Mouse (Mus musculus): Measurements from ENCODE around the gene Ciart.
"Not testable (repeated sequence)": the region's sequence is repeated elsewhere in the genome, so short reads cannot be mapped to it uniquely, and the experiment has no call there.

The Ciart gene

DNA sequence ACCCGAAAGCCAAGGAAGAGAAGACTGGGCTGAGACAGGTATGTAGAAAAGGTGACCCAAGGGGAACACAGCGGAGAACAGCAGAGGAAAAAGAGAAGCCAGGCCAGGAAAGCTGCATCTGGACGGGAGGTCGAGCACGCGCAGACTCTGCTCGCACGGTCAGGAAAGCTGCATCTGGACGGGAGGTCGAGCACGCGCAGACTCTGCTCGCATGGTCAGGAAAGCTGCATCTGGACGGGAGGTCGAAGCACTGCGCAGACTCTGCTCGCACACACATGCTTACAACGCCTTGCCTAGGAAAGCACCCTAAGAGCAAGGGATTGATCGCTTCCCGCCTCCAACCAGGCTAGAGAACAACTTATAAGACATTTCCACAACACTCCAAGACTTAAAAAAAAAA is 16.5 kb downstream of the Ciart start:
- no peak for DNase-seq (ENCODE audit: extremely low spot score, low spot score)

DNA sequence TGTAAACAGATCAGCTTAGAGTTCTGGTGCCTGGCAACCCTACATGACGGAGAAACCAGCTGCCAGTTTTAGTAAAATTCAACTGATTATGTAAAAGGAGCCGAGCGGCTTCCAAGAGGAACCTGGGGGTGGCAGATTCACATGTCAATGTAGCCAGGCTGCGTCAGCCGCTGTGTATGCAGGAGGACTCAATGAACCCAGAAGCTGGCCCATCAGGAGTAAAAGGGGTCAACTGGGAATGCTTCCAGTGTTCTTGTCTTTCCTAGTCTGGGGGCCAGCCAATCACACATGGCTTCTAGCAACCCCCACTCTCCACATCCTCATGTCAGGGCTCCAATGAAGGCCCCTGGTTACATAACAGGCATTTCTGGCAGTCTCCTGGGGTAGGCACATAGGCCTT is 17.0 kb downstream of the Ciart start:
- DNase-seq (ENCODE audit: extremely low spot score, low spot score) = no peak

DNA sequence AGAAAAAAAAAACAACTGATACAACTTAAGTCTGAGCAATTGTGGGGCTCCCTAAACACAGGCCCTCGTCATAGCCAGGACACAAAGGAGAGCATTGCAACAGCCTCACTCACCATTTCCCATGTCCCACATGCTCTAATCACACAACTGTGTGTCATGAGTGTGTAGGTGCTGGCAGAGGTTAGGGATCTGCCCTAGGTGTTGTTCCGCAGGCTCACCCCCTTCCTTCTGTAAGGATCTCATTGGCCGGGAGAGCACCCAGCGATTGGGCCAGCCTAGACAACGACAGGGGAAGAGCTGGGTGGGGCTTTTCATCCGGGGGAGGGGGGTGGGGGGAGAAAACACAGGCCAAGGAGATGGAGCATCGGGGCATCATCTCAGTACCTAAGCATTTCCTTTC is 18.5 kb downstream of the Ciart start:
- DNase-seq (ENCODE audit: extremely low spot score, low spot score) = no peak

DNA sequence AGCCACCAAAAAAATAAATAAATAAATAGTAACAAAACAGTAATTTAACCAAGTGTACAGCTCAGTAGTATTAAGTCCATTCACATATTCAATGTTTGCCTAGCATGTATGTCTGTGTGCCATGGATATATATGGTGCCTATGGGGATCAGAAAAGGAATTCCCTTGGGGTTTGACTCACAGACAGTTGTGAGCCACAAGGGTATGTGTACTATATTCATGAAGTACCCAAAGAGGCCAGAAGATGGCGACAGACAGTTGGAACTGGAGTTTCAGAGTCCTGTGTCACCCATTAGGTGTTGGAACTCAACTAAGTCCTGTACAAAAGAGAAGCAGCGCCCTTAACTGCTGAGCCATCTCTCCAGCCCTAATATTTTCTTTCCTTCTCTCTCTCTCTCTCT is 20.3 kb downstream of the Ciart start:
- DNase-seq (ENCODE audit: extremely low spot score, low spot score) = peak; percentile 51

DNA sequence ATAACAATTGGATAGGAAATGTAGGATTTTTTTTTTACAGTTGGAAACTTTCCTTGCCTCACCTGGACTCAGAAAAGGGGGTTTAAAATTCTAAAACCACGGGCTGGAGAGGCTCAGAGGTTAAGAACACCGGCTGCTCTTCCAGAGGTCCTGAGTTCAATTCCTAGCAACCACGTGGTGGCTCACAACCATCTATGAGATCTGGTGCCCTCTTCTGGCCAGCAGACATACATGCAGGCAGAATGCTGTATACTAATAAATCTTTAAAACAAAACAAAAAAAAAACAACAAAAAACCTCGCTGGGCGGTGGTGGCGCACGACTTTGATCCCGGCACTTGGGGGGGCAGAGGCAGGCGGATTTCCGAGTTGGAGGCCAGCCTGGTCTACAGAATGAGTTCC is 20.8 kb downstream of the Ciart start:
- no peak for DNase-seq (ENCODE audit: extremely low spot score, low spot score)

DNA sequence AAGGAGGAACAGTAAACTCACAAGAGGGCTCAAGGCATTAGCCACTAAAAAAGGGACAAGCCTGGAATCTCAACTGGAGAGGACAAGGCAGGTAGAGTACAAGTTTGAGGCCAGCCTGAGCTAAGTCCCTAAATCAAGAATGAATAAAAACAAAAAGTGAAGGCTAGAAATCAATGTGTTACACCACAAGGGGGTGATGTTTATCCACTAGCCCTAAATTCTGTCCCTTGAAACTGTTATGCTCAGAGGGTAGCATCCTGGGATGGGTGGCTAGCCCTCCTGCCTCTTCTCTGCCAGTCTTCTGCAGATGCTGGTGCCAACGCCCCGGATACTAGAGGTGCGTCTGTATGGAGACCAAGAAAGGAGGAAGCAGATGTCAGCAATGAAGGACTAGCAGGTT is 21.7 kb downstream of the Ciart start:
- no peak for DNase-seq (ENCODE audit: extremely low spot score, low spot score)

DNA sequence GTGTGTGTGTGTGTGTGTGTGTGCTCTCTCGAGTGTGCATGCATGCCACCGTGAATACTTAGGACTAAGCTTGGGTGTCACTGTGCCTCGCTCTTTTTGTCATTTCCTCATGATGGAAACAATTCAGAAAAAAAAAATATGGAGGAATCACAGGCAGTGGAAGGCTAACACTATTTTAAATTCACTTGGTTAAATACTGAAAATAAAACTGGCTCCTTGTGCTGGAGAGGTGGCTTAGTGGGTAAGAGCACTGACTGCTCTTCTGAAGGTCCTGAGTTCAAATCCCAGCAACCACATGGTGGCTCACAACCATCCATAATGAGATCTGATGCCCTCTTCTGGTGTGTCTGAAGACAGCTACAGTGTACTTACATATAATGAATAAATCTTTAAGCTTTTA is 23.8 kb downstream of the Ciart start:
- not testable (repeated sequence) for DNase-seq (ENCODE audit: extremely low spot score, low spot score)

DNA sequence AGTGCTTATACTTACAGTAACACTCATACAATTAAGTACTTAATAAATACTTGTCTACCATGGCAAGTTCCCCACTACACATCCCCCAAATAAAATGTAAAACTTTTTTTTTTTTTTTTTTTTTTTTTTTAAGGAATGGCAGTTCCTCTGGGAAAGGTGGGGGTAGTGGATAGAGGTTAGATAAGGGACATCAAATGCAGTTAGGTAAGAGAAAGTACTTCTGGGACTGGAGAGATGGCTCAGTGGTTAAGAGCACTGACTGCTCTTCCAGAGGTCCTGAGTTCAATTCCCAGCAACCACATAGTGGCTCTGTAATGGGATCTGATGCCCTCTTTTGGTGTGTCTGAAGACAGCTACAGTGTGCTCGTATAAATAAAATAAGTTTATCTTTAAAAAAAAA is 25.0 kb downstream of the Ciart start:
- DNase-seq (ENCODE audit: extremely low spot score, low spot score) = not testable (repeated sequence)

DNA sequence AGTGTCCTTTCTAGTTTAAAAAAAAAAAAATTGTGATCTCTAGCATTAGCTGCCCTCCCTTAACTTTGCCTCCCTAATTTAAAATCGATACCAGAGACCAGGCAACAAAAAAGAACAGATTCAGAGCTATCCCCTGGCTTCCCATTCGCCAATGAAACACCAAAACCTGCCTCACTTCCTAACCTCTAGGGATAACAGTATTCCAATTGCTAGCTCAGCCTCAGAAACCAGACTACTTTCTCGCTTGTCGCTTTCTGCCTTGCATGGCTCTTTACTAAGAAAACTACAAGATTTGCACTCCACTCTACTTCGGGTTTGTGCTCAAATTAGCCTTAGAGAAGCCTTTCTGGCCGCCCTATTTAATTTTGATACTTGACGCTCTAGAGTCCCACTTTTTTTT is 25.9 kb downstream of the Ciart start:
- no peak for DNase-seq (ENCODE audit: extremely low spot score, low spot score)

DNA sequence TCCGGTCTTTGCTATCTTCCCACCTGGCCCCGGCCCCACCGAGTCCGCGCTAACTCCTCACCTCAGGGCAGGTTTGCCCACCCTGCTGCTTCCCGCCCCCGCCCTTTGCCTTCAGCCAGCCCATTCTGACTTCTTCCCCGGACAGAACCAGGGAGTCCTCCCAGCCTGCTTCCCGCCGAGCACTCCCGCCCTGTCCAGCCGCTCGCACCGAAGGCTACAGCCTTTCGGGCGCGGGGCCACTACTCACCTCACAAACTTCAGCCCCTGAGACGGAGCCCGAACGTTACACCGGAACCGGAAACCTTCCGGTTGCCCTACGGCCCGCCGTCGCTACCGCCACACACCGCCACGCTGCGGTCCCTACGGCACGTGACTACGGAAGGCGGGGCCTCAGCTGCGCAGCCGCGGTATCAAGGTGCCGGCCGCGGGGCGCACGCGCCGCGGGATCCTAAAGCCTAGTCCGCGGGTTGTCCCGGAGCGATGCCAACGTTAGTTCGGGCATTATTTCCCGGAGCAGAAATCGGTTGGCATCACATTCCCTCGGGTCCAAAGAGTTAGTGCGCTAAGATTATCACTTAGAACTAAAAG is 26.5 kb downstream of the Ciart start, which contains the start of gene Prpf3:
Gene Prpf3 (minus strand): TSS at position 384 of the 588 bp plus-strand sequence.
- DNase-seq (ENCODE audit: extremely low spot score, low spot score) = peak; percentile 90

DNA sequence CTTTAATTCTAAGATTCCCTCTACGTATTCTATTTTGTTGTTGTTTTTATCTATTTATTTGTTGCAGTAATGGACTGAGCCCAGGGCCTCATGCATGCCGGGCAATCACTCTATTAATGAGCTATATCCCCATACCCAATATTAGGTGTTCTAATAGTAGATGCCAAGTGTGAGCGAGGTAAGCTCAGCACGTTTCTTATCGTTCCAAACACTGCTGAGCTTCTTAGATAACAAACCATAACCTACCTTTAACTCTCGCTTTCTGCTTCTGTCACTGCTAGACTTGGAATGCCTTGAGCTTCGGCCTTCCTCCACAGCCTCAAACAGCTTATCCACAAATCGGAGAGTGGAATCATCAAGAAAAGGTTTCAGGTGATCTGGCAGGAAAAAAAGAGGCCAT is 30.7 kb downstream of the Ciart start:
- no peak for DNase-seq (ENCODE audit: extremely low spot score, low spot score)

DNA sequence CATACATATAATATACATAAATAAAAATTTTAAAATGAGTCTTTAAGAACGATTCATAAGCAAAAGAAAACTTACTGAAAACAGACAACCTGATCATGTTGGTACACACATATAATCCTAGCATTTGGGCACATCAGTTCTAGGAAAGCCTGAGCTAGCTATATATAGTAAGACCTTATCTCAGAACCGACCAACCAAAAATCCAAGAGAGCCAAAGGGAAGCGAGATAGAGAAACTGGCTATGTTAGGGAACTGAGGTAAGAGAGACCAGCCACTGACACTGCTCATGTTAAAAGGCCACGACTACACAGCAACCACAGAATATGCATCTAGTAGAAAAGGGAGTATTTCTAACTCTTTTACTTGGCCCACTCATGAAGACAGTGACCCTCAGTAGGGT is 31.4 kb downstream of the Ciart start:
- no peak for DNase-seq (ENCODE audit: extremely low spot score, low spot score)

DNA sequence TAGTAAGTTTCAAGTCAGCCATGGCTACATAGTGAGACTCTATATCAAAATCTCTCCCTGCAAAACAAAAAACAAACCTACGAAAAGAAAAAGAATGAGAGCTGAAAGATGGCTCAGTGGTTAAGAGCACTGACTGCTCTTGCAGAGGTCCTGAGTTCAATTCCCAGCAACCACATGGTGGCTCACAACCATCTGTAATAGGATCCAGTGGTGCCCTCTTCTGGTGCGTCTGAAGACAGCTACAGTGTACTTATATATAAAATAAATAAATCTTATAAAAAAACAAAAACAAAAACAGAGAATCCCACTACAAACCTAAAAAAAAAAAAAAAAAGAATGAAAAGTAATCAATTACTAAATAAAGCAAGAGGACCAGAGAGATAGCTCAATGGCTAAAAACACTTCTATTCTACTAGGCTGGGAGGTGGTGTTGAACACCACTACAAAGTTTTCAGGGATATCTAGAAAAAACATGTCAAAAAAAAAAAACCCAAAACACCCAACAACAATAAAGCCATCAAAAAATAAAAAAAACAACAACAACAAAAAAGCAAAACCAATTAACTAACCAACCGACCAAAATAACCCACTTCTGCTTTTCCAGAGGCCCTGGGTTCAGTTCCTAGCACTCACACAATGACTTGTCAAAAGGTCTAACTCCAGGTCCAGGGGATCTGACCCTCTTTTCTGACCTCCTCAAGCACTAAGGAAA is 39.4 kb downstream of the Ciart start:
- DNase-seq (ENCODE audit: extremely low spot score, low spot score) = no peak

DNA sequence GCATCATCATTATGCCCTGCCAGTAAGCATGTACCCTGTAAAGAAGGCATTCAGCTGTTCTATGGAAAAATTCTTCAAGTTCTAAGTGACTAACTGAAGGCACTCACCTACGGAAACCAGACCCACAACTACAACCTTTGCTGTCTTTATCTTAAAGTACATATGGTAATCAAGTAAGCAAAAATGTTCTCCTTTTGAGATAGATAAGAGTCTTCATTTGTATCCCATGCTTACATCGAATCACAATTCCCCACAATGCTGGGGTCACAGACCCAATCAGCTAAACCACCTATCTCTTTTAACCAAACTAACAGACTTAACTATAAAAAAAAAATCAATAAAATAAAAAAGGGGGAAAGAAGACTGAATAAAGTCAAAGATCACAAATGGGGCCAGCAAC is 42.8 kb downstream of the Ciart start:
- DNase-seq (ENCODE audit: extremely low spot score, low spot score) = no peak

DNA sequence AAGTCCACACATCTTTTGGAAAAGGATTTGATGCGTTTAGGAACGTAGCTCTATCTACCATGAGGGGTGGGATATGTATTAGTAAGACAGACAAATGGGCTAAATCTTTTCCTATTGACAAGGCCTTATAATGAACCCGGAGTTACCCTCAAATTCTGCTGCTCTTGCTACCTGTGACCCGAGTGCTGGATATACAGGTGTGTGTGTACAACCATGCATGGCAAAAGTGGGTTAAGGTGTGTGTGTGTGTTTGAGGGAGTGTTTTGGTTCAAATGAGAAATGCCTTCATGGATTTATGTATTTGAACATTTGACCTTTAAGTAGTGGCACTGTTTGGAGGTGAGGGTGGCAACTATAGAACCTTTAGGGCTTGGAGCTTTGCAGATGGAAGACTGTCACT is 53.0 kb downstream of the Ciart start:
- no peak for DNase-seq (ENCODE audit: extremely low spot score, low spot score)

Data from neural tube, embryonic 10.5 days (tissue).